Mouse (Mus musculus) liver, postnatal 0 days (tissue): ENCODE data around the gene Slc22a13.

Experiments used
- CTCF ChIP-seq: sonication (generic); IDR thresholded peaks from 2 replicates; pipeline ENCODE4 v1.5.1; 2016; ENCODE audit warnings: antibody characterized with exemption, low read depth
- EP300 ChIP-seq: IDR thresholded peaks from 2 replicates; pipeline ENCODE4 v1.6.1; 2016; ENCODE audit warnings: antibody characterized with exemption, low read depth, mild to moderate bottlenecking

DNA sequence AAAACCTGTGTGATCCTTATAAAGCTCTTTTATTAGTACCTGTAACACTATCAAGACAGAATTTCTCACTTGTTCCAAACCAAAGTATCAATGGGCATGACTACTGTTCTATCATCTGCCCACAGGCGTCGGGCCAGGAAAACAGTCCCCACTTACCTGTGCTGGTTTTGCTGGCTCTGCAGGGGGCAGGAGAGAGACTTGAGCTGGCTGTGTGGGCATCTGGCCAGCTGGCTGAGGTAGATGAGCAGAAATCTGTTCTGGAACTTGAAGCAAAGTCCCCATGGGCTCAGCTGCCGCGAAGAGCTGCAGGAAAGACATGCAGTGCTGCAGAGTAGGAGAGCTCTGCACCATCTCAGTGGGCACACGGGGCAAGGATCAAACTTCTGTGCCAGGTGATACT is 37.9 kb upstream of the Slc22a13 start:
- TF ChIP-seq CTCF (peak; percentile 36), EP300 (no peak)
